Mouse (Mus musculus): Measurements from ENCODE around the gene Gm10229. TPM values are rescaled to one million over a fixed set of nuclear protein-coding genes. Genes with fewer than 3 reads are reported as not detected.
"Not testable (repeated sequence)": the region's sequence is repeated elsewhere in the genome, so short reads cannot be mapped to it uniquely, and the experiment has no call there.

Gene Gm10229
- not detected for total RNA-seq (2021)
- long read RNA-seq, experiment 1 = 0 reads
- long read RNA-seq, experiment 2 = 0 reads

GRCm38 (mm10) chr16:89014984-89015383 is at the start of gene Gm10229:
Gm10229 (plus strand) TSS chr16:89015284.
- DNase-seq (ENCODE audit: low spot score in 2 of 2) = not testable (repeated sequence)

GRCm38 (mm10) chr16:89010659-89011058 is 4.4 kb upstream of the Gm10229 start, which contains the start of gene Krtap22-2:
Krtap22-2 (minus strand) TSS chr16:89010759.
- DNase-seq (ENCODE audit: low spot score in 2 of 2) = no peak

- no peak for DNase-seq (ENCODE audit: low spot score in 2 of 2)
Observed at GRCm38 (mm10) chr16:89013973-89014372, 1.1 kb upstream of the Gm10229 start.

GRCm38 (mm10) chr16:89031399-89031798 is 16.3 kb downstream of the Gm10229 start, which contains the start of gene Krtap6-1:
Krtap6-1 (plus strand) TSS chr16:89031699.
- not testable (repeated sequence) for DNase-seq (ENCODE audit: low spot score in 2 of 2)

GRCm38 (mm10) chr16:89041372-89041771 is 26.3 kb downstream of the Gm10229 start, which contains the start of gene Gm10228:
Gm10228 (minus strand) TSS chr16:89041472.
- not testable (repeated sequence) for DNase-seq (ENCODE audit: low spot score in 2 of 2)

- DNase-seq (ENCODE audit: low spot score in 2 of 2) = no peak
Observed at GRCm38 (mm10) chr16:89047783-89048182, 32.7 kb downstream of the Gm10229 start, which contains the start of gene Krtap6-5. Krtap6-5 (minus strand) TSS chr16:89047883.

- DNase-seq (ENCODE audit: low spot score in 2 of 2) = not testable (repeated sequence)
Observed at GRCm38 (mm10) chr16:89063902-89064301, 48.8 kb downstream of the Gm10229 start, which contains the start of gene 1110025L11Rik. 1110025L11Rik (minus strand) TSS chr16:89064002.

Other genes with a start within 250 kb of the Gm10229 start
- not detected for gene 2310057N15Rik, start 241.1 kb upstream of the Gm10229 start, total RNA-seq (2021)
- gene Gm5965, start 237.4 kb upstream of the Gm10229 start, total RNA-seq (2021) = not detected
- gene Gm20741, start 203.1 kb upstream of the Gm10229 start, total RNA-seq (2021) = not detected
- not detected for gene Krtap15, start 195.1 kb upstream of the Gm10229 start, total RNA-seq (2021)
- not detected for gene Krtap14, start 189.1 kb upstream of the Gm10229 start, total RNA-seq (2021)
- not detected for gene Krtap19-1, start 145.9 kb upstream of the Gm10229 start, total RNA-seq (2021)
- gene Krtap19-2, start 141.0 kb upstream of the Gm10229 start, total RNA-seq (2021) = not detected
- gene Krtap19-3, start 137.2 kb upstream of the Gm10229 start, total RNA-seq (2021) = not detected
- not detected for gene Krtap19-4, start 130.2 kb upstream of the Gm10229 start, total RNA-seq (2021)
- not detected for gene Krtap19-5, start 118.8 kb upstream of the Gm10229 start, total RNA-seq (2021)
- not detected for gene Krtap19-9b, start 83.0 kb upstream of the Gm10229 start, total RNA-seq (2021)
- not detected for gene Krtap16-3, start 52.4 kb upstream of the Gm10229 start, total RNA-seq (2021)
- gene Krtap22-2, start 4.5 kb upstream of the Gm10229 start, total RNA-seq (2021) = not detected
- not detected for gene Krtap6-1, start 16.4 kb downstream of the Gm10229 start, total RNA-seq (2021)
- not detected for gene Gm10228, start 26.2 kb downstream of the Gm10229 start, total RNA-seq (2021)
- gene Krtap6-5, start 32.6 kb downstream of the Gm10229 start, total RNA-seq (2021) = not detected
- gene 1110025L11Rik, start 48.7 kb downstream of the Gm10229 start, total RNA-seq (2021) = not detected
- not detected for gene Krtap6-3, start 68.7 kb downstream of the Gm10229 start, total RNA-seq (2021)
- not detected for gene Gm6358, start 125.6 kb downstream of the Gm10229 start, total RNA-seq (2021)
- gene Gm10061, start 135.8 kb downstream of the Gm10229 start, total RNA-seq (2021) = not detected
- gene Gm9789, start 142.7 kb downstream of the Gm10229 start, total RNA-seq (2021) = not detected
- not detected for gene Gm7735, start 154.2 kb downstream of the Gm10229 start, total RNA-seq (2021)
- gene 1110057P08Rik, start 159.5 kb downstream of the Gm10229 start, total RNA-seq (2021) = not detected
- not detected for gene Krtap20-2, start 190.6 kb downstream of the Gm10229 start, total RNA-seq (2021)